Mouse (Mus musculus) cerebellum, adult 11-12 months (tissue): ENCODE data around the gene Sh3d21.
"Not testable (repeated sequence)": the region's sequence is repeated elsewhere in the genome, so short reads cannot be mapped to it uniquely, and the experiment has no call there.

Experiments
- DNase-seq: peaks from one replicate; pipeline ENCODE4 v3.0.0; 2022

Sh3d21 gene

GRCm38 (mm10) chr4:126166084-126166483 lies 2.8 kb upstream of the Sh3d21 start:
- no peak for DNase-seq

GRCm38 (mm10) chr4:126165092-126165491 lies 1.8 kb upstream of the Sh3d21 start:
- not testable (repeated sequence) for DNase-seq

GRCm38 (mm10) chr4:126163685-126164084 lies 394 bp upstream of the Sh3d21 start:
- no peak for DNase-seq

DNA sequence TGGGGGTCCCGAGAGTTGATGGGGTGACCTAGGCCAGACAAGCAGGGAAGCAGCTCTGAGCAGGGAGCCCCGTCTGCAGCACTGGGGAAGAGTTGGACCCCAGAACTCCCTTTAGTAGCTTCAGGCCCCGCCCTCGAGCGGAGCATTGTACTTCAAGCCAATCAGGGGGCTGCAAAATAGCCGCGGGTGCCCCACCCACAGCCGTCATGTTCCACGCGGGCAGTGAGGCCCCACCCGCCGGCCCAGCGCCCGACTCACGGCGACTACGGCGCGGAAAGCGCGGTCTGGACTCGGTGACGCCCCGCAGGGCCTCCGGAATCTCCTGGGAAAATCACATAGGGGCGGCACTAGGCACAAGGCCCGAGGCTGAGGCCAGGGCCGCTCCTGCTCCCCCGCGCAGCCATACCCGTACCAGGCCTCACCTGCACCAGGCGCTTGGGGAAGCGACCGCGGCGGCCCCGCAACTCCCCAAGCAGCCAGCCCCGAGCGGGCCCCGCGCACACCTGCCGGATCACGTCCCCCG lies 686 bp downstream of the Sh3d21 start:
- peak; percentile 81 for DNase-seq

DNA sequence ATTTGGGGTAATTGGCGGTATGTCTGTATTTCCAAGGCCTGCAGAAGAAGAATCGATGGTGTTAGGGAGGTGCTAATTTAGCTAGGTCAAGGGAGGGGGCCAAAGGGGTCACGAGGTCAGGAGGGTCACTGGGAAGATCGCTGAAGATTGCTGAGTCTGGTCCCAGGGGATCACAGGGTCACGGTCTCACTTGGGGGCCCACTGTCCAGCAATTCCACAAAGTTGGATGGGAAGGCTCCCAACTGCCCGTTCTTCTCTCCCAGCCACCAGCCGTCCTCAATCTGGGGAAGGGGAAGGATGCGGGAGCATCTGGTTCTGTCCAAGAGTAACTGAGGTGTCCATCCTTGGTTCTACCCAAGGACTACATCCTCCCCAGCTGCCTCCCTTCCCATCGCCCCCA lies 1.3 kb downstream of the Sh3d21 start:
- DNase-seq: no peak

- DNase-seq: no peak
Observed at GRCm38 (mm10) chr4:126161456-126161855, 1.8 kb downstream of the Sh3d21 start.

GRCm38 (mm10) chr4:126160981-126161380 lies 2.3 kb downstream of the Sh3d21 start:
- DNase-seq: no peak

GRCm38 (mm10) chr4:126159455-126159854 lies 3.8 kb downstream of the Sh3d21 start:
- DNase-seq: no peak

DNA sequence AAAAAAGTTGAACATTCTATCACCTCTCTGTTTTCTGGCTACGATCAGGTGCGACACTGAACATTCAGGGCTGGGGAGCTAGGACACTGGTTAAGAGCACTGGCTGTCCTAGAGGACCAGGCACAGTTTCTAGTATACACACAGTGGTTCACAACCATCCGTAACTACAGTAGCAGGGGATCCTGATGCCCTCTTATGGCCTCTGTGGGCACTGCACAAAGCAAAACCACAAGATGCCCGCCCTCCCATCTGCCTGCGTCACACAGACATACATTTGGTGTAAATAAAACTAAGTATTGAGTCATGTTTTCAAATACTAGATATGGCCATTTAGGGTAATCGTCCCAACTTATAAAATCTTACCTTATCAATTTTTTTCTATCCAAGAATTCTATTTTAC lies 5.7 kb downstream of the Sh3d21 start:
- DNase-seq: no peak

- DNase-seq: no peak
Observed at GRCm38 (mm10) chr4:126156617-126157016, 6.7 kb downstream of the Sh3d21 start.

- no peak for DNase-seq
Observed at GRCm38 (mm10) chr4:126155869-126156268, 7.4 kb downstream of the Sh3d21 start.

DNA sequence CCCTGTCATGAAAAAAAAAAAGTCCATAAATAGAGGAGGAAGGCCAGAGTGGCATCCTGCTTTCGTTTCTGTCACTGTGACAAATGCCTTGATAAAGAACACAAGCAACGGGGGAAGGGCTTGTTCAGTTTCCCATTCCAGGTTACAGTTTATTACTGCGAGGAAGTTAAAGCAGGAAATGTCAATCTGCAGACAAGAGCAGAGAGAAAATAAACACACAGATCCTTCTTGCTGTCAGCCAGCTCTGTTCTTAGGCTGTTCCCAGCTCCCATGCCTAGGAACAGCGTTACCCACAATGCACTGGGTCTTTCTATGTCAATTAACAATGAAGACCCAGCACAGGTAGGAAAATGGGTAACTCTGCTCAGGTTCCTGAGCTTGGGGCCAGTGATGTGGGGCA lies 8.1 kb downstream of the Sh3d21 start:
- no peak for DNase-seq

GRCm38 (mm10) chr4:126152864-126153263 lies 10.4 kb downstream of the Sh3d21 start:
- DNase-seq: no peak

GRCm38 (mm10) chr4:126151701-126152440 lies 11.4 kb downstream of the Sh3d21 start:
- no peak for DNase-seq

GRCm38 (mm10) chr4:126150949-126151320 lies 12.4 kb downstream of the Sh3d21 start:
- DNase-seq: no peak

GRCm38 (mm10) chr4:126150297-126150948 lies 12.9 kb downstream of the Sh3d21 start:
- DNase-seq: no peak

- no peak for DNase-seq
Observed at GRCm38 (mm10) chr4:126149798-126150197, 13.5 kb downstream of the Sh3d21 start.

- DNase-seq: no peak
Observed at GRCm38 (mm10) chr4:126149041-126149676, 14.1 kb downstream of the Sh3d21 start.

GRCm38 (mm10) chr4:126148161-126148961 lies 14.9 kb downstream of the Sh3d21 start:
- DNase-seq: no peak

DNA sequence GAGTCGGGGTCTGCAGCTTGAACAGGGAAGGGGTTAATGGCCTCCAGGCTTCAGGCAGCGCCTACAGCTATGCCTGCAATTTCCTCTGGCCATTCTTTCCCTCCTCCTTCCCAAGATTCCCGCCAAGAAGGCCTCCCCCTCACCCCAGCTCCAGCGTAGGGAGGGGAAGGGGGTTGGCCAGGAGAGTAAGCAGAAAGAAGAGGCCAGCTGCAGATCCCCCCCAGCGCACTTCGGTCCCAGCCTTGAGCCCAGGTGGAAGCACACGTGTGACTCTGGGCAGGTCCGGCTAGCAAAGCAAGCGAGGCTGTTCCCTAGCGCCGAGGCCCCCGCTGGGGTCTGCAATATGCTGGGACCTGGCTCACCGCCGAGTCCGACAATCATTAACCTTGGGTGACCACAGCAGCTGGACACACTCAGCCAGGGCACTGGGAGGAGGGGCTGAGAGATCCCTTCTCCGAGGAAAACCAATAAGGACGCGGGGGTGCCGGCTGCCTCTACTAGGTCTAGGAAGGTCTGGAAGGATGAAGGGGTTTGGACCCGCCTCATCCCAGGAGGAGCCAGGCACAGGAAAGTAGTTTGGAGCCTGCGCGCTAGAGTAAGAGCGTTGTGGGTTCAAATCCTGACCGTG lies 15.6 kb downstream of the Sh3d21 start, which contains the start of gene Eva1b:
Gene Eva1b, plus strand, starts transcription at position 212 of the 628 bp plus-strand sequence.
- DNase-seq: no peak

DNA sequence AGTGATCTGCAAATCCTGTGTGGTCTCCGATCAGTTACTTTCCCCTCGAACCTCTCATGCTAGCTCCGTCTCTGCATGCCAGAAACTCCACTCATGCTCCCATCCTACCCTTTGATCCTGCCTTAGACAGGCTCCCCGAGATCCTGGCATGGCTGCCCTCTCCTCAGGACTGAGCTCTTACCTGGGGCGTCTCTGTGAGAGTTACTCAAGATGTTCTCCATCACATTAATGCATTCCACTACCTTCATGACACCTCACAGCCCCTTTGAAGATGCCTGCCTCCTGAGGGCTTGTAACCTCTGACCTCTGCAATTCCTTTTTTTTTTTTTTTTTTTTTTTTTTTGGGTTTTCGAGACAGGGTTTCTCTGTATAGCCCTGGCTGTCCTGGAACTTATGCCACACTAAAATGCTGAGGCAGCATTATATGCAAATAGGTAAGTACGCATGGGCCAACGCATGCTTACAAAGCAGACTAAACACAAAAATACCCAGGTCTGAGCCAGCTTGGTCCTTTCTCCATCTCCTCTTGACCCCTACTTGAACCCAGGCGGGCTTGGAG lies 16.2 kb downstream of the Sh3d21 start:
- DNase-seq: no peak

DNA sequence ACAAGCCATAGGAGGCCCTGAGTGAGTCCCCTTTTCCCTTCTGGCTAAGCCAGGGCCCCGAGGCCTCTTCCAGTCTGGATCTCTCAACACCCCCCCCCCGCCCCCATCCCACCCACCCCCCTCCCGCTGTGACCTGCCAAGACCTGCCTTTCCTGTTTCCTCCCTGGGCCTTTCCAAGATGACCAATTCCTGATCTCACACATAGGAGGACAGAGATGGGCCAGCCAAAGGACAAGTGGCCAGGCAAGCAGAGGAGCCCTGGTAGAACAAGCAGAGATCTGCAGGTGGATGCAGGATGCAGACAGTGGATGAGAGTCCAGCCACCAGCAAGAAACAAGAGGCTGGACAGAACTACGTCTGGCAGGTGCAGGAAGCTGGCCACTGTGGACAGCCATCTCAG lies 17.9 kb downstream of the Sh3d21 start:
- DNase-seq: no peak
